In genomic region chr13:59663939-59664712, GRCm38 (mm10) we compare ENCODE assay signal across 18 mouse cellular contexts. TPM values are rescaled to one million over a fixed set of nuclear protein-coding genes. Genes with fewer than 3 reads are reported as not detected.
"Had no signal": no experiment of that assay in that cellular context is flagged by ENCODE, and none has a peak within 500 bp of the region (broad histone marks: within the 10 kb centered on the region; RNA-seq: fewer than 3 reads in every experiment).

No protein-coding gene starts in this region.

- H3K9me3 ChIP-seq: limb, embryonic 10.5 days; liver, embryonic 15.5 days; megakaryocyte, embryonic 14.5 days; midbrain, embryonic 12.5 days; neural tube, embryonic 13.5 days had no signal

- H3K4me3 ChIP-seq: layer of hippocampus, adult 2 months; limb, embryonic 10.5 days; liver, embryonic 15.5 days; megakaryocyte, embryonic 14.5 days; midbrain, embryonic 12.5 days; neural tube, embryonic 13.5 days had no signal

- H3K9ac ChIP-seq: liver, embryonic 15.5 days; lung, embryonic 14.5 days; midbrain, embryonic 12.5 days; neural tube, embryonic 13.5 days had no signal

- ATAC-seq: midbrain, embryonic 16.5 days had no signal

- H3K27me3 ChIP-seq: liver, embryonic 15.5 days; megakaryocyte, embryonic 14.5 days; midbrain, embryonic 12.5 days; neural tube, embryonic 13.5 days had no signal

- H3K4me2 ChIP-seq: liver, embryonic 11.5 days; liver, embryonic 15.5 days; lung, embryonic 14.5 days; midbrain, embryonic 12.5 days; neural tube, embryonic 13.5 days had no signal

- H3K27ac ChIP-seq: kidney, postnatal 0 days; layer of hippocampus, adult 2 months; limb, embryonic 10.5 days; liver, embryonic 15.5 days; macrophage; midbrain, embryonic 12.5 days; neural tube, embryonic 13.5 days had no signal

- DNase-seq: lung, embryonic 14.5 days; lung, postnatal 14 days; right cerebral cortex, postnatal 25 days; thymus, postnatal 36 days had no signal

RNA-seq across cellular contexts. Expression of gene 4921517D22Rik, which starts 29.8 kb away (rescaled TPM):
- polyA plus RNA-seq: kidney, postnatal 0 days; limb, embryonic 10.5 days; limb, embryonic 14.5 days; liver, embryonic 11.5 days; liver, embryonic 15.5 days; lung, embryonic 14.5 days; macrophage; midbrain, embryonic 12.5 days; midbrain, embryonic 16.5 days; neural tube, embryonic 13.5 days; small intestine, adult 2 months; stomach, embryonic 16.5 days; thymus, postnatal 0 days had no signal

RNA-seq across cellular contexts. Expression of gene Spata31d1a, which starts 46.0 kb away (rescaled TPM):
- polyA plus RNA-seq: kidney, postnatal 0 days; limb, embryonic 10.5 days; liver, embryonic 15.5 days; lung, embryonic 14.5 days; macrophage; small intestine, adult 2 months; stomach, embryonic 16.5 days; thymus, postnatal 0 days had no signal

RNA-seq across cellular contexts. Expression of gene Spata31d1b, which starts 48.0 kb away (rescaled TPM):
- polyA plus RNA-seq: kidney, postnatal 0 days; limb, embryonic 10.5 days; liver, embryonic 11.5 days; lung, embryonic 14.5 days; macrophage; midbrain, embryonic 12.5 days; midbrain, embryonic 16.5 days; neural tube, embryonic 13.5 days; small intestine, adult 2 months; stomach, embryonic 16.5 days had no signal
